8 mouse cellular contexts compared by ENCODE assay signal in the genomic region with DNA sequence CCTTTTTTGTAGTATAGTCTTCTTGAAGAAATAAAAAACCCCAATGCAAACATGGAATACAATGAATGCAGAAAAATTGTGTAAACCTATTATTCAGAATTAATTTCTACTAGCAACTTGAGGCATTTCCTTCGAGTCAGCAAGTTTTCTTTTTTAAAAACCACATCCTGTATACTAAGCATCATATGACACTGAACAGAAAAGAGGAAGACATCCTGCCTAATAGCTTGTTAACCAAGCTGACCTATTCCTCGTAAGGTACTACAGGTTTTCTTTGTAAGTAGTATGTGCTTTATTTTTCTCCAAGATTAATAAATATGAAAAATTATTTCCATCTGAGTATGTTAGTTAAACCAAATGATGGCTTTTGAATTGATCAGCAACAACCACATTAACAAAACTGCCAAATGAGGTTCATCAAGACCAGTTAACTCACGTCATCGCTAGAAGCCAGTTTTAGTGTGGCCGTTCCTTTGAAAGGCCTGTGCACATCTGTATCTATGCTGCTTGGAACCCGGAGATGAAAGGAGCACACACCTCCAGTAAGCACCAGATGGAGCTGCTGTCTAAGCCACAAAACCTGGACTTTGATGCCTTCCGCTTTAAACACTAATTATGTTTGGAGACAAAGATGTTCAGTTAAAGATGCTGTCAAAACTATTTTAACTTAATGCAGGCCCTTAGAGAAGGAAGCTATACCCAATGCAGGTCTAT.
DNase-seq lines count a peak whose midpoint lies in the region; ATAC-seq and TF ChIP-seq lines count a peak whose summit lies in the region.

No protein-coding gene starts in this region.

- no peak for ATAC-seq in lung, postnatal 0 days
- ATAC-seq in stomach, postnatal 0 days (ENCODE audit: low FRiP score, low TSS enrichment) = peak; percentile 63; the same call in 1 of the 2 replicates

- 0 out of 2 replicates have a peak, but pooled peaks have one; percentile 7 for TF ChIP-seq EP300 in lung, postnatal 0 days (IDR thresholded peaks at IDR 0.05)
- no peak for TF ChIP-seq EP300 in stomach, postnatal 0 days (optimal IDR thresholded peaks at IDR 0.05)

- no peak overlapping the region for H3K4me3 ChIP-seq in lung, postnatal 0 days (ENCODE audit: low read depth, low read length)
- H3K4me3 ChIP-seq in stomach, postnatal 0 days (ENCODE audit: low read depth, low read length) = no peak overlapping the region

- H3K9me3 ChIP-seq in lung, postnatal 0 days (ENCODE audit: low read length) = peaks cover 5% of the 10 kb centered on the region
- H3K9me3 ChIP-seq in stomach, postnatal 0 days (ENCODE audit: control insufficient read depth, low read length) = peaks cover 4% of the 10 kb centered on the region

- H3K9ac ChIP-seq in lung, postnatal 0 days (replicated peaks; ENCODE audit: low read depth) = no peak overlapping the region
- H3K9ac ChIP-seq in stomach, postnatal 0 days (ENCODE audit: low read length) = no peak overlapping the region

- no peak overlapping the region for H3K4me2 ChIP-seq in lung, postnatal 0 days (replicated peaks; ENCODE audit: low read depth, low read length)
- no peak overlapping the region for H3K4me2 ChIP-seq in stomach, postnatal 0 days (replicated peaks; ENCODE audit: low read depth)

- 55% methylated on average over 7 of the region's 7 CpGs for WGBS in lung, postnatal 0 days
- 47% methylated on average over 7 of the region's 7 CpGs for WGBS in stomach, postnatal 0 days

- no peaks in the 10 kb centered on the region for H3K27me3 ChIP-seq in lung, postnatal 0 days (replicated peaks; ENCODE audit: insufficient read depth, low read length)
- no peaks in the 10 kb centered on the region for H3K27me3 ChIP-seq in stomach, postnatal 0 days (ENCODE audit: control insufficient read depth, insufficient read depth, low read length)

- TF ChIP-seq CTCF in lung, postnatal 0 days (IDR thresholded peaks at IDR 0.05) = peak; percentile 80
- TF ChIP-seq CTCF in stomach, postnatal 0 days (IDR thresholded peaks at IDR 0.05; ENCODE audit: low read depth) = peak; percentile 88

- no peaks in the 10 kb centered on the region for H3K4me1 ChIP-seq in lung, postnatal 0 days (ENCODE audit: insufficient read depth, low read depth, low read length)
- no peaks in the 10 kb centered on the region for H3K4me1 ChIP-seq in stomach, postnatal 0 days (replicated peaks; ENCODE audit: control insufficient read depth, insufficient read depth)

- H3K27ac ChIP-seq in lung, postnatal 0 days (ENCODE audit: low read length) = no peak overlapping the region
- no peak overlapping the region for H3K27ac ChIP-seq in stomach, postnatal 0 days (replicated peaks)

- peak; percentile 60 to 87 for DNase-seq in adrenal gland, adult (ENCODE audit: inconsistent age in 2 of 2, low spot score in 1 of 2)
- no peak for DNase-seq in adrenal gland, postnatal 25 days
- DNase-seq in urinary bladder, postnatal 25 days (ENCODE audit: low spot score) = peak; percentile 13
- DNase-seq in urinary bladder, postnatal 10 days (ENCODE audit: low spot score) = no peak
- DNase-seq in frontal cortex, postnatal 25 days (ENCODE audit: low spot score in 2 of 2) = peak; percentile 17 to 27
- peak; percentile 68 for DNase-seq in kidney, adult 9 months
- peak; percentile 48 for DNase-seq in lung, postnatal 0 days (ENCODE audit: low spot score)
- DNase-seq in stomach, postnatal 0 days (ENCODE audit: low spot score) = peak; percentile 40

- no peaks in the 10 kb centered on the region for H3K36me3 ChIP-seq in lung, postnatal 0 days (ENCODE audit: insufficient read depth, low read length)
- no peaks in the 10 kb centered on the region for H3K36me3 ChIP-seq in stomach, postnatal 0 days (ENCODE audit: control insufficient read depth, insufficient read depth, low read length)

Comparison
In these comparisons a context has a peak if more than half of its experiments do, and no peak if none do; other contexts are left out.
1. DNase-seq: peak in adrenal gland, adult (2 of 2), urinary bladder, postnatal 25 days (single experiment), frontal cortex, postnatal 25 days (2 of 2), kidney, adult 9 months (single experiment), lung, postnatal 0 days (single experiment) and stomach, postnatal 0 days (single experiment); none in adrenal gland, postnatal 25 days (single experiment) and urinary bladder, postnatal 10 days (single experiment).